Mouse (Mus musculus): ENCODE measurements around the gene Tpst2. TPM values are rescaled to one million over a fixed set of nuclear protein-coding genes. Genes with fewer than 3 reads are reported as not detected.

The Tpst2 gene
- total RNA-seq (2017), result 46.1 and 53.4 TPM in 2 replicates

DNA sequence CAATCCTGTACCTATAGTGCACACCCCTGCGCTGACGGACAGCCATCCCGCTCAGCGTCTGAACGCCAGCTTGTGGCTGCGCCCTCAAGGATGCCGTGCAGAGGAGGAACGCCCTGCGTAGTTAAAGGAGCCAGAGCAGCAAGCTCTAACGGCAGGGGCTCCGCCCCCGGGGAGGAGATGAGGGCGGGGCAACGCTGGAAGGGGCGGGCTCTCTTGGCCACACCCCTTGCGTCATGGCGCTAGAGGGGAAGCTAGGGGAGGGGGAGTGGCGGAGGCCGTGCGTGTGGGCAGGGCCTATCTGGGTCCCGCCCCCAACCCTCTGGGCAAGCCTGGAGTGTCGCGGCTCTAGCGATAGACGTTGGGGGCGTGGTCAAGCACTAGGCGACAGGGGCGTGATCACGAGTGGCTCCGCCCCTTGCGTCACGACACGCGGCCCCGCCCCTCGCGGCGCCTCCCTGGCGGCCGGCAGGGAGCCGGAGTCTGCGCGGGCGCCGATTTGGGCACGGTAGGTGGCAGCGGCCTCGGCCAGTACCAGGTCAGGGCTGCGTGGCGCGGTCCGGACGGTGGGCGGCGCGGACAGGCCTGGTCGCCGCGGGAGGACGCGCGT, at the start of gene Tpst2:
Tpst2 (plus strand) TSS at position 425 of the 607 bp plus-strand sequence.
- peak; percentile 82 for ATAC-seq (ENCODE audit: extremely low read depth, insufficient number of reproducible peaks, low FRiP score, poor library complexity, severe bottlenecking)

GRCm38 (mm10) chr5:112227354-112227753, 49.1 kb upstream of the Tpst2 start:
- ATAC-seq (ENCODE audit: extremely low read depth, insufficient number of reproducible peaks, low FRiP score, poor library complexity, severe bottlenecking), result no peak

GRCm38 (mm10) chr5:112227898-112228239, 48.6 kb upstream of the Tpst2 start:
- ATAC-seq (ENCODE audit: extremely low read depth, insufficient number of reproducible peaks, low FRiP score, poor library complexity, severe bottlenecking), result no peak

- no peak for ATAC-seq (ENCODE audit: extremely low read depth, insufficient number of reproducible peaks, low FRiP score, poor library complexity, severe bottlenecking)
Measured at GRCm38 (mm10) chr5:112228240-112229076, 48.0 kb upstream of the Tpst2 start.

DNA sequence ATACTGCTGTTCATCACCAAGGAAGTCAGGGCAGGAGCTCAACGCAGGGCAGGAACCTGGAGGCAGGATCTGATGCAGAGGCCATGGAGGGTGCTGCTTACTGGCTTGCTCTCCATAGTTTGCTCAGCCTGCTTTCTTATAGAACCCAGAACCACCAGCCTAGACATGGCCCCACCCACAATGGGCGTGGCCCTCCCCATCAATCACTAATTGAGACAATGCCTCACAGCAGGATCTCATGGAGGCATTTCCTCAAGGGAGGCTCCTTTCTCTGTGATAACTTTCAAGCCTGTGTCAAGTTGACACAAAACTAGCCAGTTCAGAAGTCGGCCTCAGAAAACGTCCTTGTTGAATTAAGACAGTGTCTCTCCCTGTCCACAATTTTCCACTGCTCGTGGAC, 40.7 kb upstream of the Tpst2 start:
- ATAC-seq (ENCODE audit: extremely low read depth, insufficient number of reproducible peaks, low FRiP score, poor library complexity, severe bottlenecking), result no peak

DNA sequence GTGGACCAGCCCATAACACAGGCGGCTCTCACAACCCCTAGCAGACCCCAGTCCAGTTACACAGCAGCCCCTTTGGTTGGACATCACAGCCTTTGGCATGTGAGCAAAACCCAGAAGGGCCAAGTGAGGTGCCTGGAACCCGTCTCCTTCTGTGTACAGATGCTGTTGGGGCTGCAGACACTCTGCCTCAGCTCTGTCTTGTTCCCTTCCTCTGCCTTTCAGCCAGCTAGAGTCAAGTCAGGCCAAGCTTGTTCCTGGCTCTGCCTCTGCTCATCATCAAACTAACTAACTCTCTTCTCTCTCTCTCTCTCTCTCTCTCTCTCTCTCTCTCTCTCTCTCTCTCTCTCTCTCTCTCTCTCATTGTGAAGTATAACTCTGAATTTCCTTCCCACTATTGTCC, 39.9 kb upstream of the Tpst2 start:
- no peak for ATAC-seq (ENCODE audit: extremely low read depth, insufficient number of reproducible peaks, low FRiP score, poor library complexity, severe bottlenecking)

- no peak for ATAC-seq (ENCODE audit: extremely low read depth, insufficient number of reproducible peaks, low FRiP score, poor library complexity, severe bottlenecking)
Measured at GRCm38 (mm10) chr5:112237439-112237838, 39.1 kb upstream of the Tpst2 start.

DNA sequence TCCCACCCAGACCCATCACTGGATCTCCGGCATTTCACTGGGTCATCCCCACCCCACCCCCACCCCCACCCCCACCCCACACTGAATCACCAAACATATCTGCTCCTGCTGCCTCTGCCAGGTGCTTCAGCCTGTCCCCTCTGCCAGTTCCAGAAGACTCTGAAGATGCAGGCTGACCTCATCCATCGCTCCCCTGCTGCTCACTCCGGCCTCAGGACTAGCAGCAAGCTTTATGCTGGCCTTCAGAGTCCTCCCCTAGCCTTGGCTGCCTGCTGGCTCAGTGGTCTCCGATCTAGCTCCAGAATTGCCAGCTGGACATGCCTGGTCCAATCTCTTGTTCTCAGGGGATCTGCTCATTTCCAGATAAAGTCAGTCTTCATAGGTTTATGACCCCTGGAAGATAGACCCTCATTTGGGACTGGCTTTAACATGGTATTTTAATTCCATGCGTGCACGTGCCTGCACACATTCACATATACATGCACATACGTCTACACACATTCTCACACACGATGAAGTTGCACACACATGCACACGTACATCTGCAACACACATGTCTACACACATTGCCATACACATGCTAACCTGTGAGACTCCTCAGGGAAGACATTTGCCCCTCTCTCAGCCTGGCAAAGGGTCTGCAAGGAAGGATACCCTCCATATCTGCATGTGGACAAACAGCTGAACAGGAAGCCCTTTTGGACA, 38.5 kb upstream of the Tpst2 start:
- ATAC-seq (ENCODE audit: extremely low read depth, insufficient number of reproducible peaks, low FRiP score, poor library complexity, severe bottlenecking), result no peak

DNA sequence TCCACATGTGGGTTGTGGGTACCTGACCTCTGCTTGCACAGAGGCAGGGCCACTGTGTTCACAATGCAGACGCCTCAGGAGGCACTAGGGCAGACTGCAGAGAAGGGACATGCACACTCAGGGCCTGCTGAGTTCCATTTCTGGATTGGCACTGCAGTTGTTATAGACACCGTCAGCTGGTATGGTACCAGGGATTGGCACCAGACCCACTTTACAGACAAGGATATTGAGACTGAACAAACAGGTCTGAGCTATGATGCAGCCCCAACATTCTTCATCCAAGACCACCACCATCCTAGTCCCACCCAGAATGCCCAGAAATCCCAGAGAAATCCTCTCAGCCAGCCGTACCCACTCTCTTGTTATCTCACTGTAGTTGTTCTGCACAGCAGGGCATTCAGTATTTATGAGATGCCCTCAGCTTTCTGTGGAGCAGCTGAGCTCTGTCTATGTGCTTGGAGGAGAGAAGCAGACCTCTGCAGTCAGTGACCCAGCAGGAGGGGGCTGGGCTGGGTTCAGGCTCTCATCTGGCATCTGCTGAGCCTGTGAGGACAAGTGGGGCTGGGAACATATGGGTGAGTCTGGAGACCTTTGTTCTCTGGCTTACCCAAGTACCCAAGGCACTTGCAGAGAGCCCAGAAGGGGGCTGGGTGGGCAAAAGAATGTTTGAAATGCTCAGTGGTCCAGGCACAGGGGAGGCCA, 37.6 kb upstream of the Tpst2 start:
- ATAC-seq (ENCODE audit: extremely low read depth, insufficient number of reproducible peaks, low FRiP score, poor library complexity, severe bottlenecking), result no peak

- ATAC-seq (ENCODE audit: extremely low read depth, insufficient number of reproducible peaks, low FRiP score, poor library complexity, severe bottlenecking), result peak; percentile 85
Measured at GRCm38 (mm10) chr5:112240761-112241160, 35.7 kb upstream of the Tpst2 start.

- ATAC-seq (ENCODE audit: extremely low read depth, insufficient number of reproducible peaks, low FRiP score, poor library complexity, severe bottlenecking), result no peak
Measured at GRCm38 (mm10) chr5:112241849-112242248, 34.6 kb upstream of the Tpst2 start.

DNA sequence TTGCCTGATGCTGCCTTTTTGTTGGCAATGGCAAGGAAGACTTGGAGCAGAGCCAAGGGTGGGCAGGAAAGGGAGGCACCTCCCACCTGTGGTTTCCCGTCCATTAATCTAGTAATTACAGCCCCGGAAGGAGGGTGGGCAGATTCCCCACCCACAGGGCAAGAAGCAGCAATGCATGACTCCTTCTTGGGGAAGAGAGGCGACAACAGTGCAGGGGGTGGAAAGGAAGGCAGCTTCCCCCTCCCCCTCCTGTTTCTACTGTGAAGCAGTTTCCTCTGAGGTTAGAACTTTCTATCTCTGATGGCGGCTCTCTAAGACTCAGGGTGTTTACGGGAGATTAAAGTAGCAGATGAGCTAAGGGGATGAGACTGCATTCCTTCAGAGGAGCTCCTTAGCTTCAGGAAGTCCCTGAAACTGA, 34.1 kb upstream of the Tpst2 start:
- peak; percentile 17; the same call in 1 of the 2 replicates for ATAC-seq (ENCODE audit: extremely low read depth, insufficient number of reproducible peaks, low FRiP score, poor library complexity, severe bottlenecking)

DNA sequence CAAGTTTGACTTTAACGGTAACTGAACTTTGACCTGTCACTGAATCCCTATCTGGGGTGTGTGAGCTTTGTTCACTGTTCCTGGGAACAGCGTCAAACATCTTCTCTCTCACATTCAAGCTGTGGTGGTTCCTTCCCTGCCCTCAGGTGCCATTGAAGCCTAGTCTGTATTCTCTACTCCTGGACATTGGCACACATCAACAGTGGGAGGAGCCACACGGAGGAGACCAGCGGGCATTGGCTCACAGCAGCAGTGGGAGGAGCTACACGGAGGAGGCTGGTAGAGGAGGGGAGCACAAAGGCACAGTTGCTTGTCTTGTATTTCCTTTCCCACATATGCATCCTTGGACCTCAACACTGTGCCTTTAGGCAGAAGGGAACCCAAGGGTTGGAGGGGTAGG, 33.5 kb upstream of the Tpst2 start:
- ATAC-seq (ENCODE audit: extremely low read depth, insufficient number of reproducible peaks, low FRiP score, poor library complexity, severe bottlenecking), result no peak

DNA sequence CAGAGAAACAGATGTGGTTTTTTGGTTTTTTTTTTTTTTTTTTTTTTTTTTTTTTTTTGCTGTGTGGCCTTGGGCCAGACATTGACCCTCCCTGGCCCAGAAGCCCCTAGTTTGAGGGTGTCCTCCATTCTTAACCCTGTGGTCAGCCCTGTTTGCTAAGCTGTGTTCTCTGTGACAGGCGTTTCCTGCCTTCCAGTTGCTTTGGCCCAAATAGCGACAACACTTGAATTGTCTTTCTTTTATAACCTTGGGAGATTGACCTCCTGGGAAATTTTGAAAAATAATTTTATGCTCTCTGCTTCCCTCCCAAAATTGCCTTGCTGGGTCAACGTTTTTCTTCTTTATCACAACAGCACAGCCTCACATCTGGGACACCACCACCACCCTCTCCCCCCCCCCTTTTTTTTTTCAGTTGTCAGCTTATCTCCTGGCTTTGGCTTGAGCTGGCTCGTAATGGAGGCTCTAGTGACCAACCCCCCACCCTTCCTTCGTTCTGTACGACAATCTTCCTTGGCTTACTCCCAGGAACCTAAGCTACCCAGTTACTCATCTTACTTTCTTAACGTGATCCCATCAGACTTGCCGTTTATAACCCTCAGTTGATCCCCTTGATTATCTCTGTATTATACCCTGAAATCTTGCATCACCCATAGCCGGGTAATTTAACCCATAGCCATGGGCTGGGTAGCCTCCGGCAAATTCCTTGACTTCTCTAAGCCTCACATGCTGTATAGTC, 32.8 kb upstream of the Tpst2 start:
- ATAC-seq (ENCODE audit: extremely low read depth, insufficient number of reproducible peaks, low FRiP score, poor library complexity, severe bottlenecking), result no peak

- no peak for ATAC-seq (ENCODE audit: extremely low read depth, insufficient number of reproducible peaks, low FRiP score, poor library complexity, severe bottlenecking)
Measured at GRCm38 (mm10) chr5:112244275-112244562, 32.3 kb upstream of the Tpst2 start.

- no peak for ATAC-seq (ENCODE audit: extremely low read depth, insufficient number of reproducible peaks, low FRiP score, poor library complexity, severe bottlenecking)
Measured at GRCm38 (mm10) chr5:112244890-112245615, 31.4 kb upstream of the Tpst2 start.

DNA sequence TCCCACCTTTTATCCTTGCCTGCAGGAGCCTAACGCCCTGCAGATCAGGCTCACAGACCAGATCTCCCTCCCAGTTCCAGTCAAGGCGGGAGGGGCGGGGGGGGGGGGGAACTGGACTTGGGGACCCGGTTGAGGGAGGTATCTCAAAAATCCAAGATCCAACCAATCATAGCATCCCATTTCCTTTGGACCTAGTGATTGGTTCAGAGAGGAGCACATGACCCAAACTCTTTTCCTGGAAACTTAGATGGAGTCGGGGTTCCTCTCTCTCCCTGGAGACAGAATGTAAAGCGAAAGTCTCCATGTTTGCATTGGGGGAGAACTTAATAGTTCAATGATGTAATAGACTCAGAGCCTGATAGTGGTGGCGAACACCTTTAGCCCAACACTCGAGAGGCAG, 29.1 kb upstream of the Tpst2 start:
- no peak for ATAC-seq (ENCODE audit: extremely low read depth, insufficient number of reproducible peaks, low FRiP score, poor library complexity, severe bottlenecking)

DNA sequence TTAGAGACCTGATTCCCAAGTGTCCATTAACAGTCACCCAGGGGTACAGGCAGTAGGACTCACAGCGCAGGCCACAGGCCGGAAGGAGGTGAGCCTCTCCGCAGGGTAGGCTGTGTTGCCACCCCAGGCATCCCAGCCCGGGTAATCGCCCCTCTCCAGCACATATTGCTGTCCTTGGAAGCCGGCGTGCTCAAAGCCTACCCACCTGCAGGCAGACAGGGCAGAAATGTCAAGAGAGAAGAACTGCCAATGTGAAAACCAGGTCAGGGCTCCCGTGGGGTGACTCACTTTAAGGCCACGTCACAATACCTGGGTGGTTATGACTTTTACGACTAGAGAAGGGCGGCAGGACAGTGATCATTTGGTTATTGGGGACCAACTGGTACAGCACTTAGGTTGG, 27.4 kb upstream of the Tpst2 start:
- ATAC-seq (ENCODE audit: extremely low read depth, insufficient number of reproducible peaks, low FRiP score, poor library complexity, severe bottlenecking), result no peak
